Mouse (Mus musculus) neural tube, embryonic 13.5 days (tissue): ENCODE results near the gene Dnajb2. TPM values are rescaled to one million over a fixed set of nuclear protein-coding genes. Genes with fewer than 3 reads are reported as not detected.

Source experiments
- ATAC-seq: fragments of 200-750 bp; cut with Nextera tagmentation; 2 replicates; pipeline ENCODE4 v1.8.0; 2017; ENCODE audit warnings: low read depth, mild to moderate bottlenecking, moderate TSS enrichment, moderate library complexity
- H3K27ac ChIP-seq: fragments of 300-500 bp; sonication (generic); replicated peaks from 2 replicates; pipeline ENCODE4 v1.5.1; 2015; ENCODE audit warnings: moderate library complexity, mild to moderate bottlenecking, inconsistent platforms
- H3K27me3 ChIP-seq: fragments of 300-500 bp; sonication (generic); 2 replicates; pipeline ENCODE4 v1.6.1; 2015; ENCODE audit warnings: mild to moderate bottlenecking, inconsistent platforms
- H3K36me3 ChIP-seq: fragments of 300-500 bp; sonication (generic); 2 replicates; pipeline ENCODE4 v1.6.1; 2015; ENCODE audit warnings: mild to moderate bottlenecking, inconsistent platforms
- H3K4me1 ChIP-seq: fragments of 300-500 bp; sonication (generic); replicated peaks from 2 replicates; pipeline ENCODE4 v1.6.1; 2015; ENCODE audit warnings: inconsistent platforms
- H3K4me2 ChIP-seq: fragments of 300-500 bp; sonication (generic); 2 replicates; pipeline ENCODE4 v1.6.1; 2015; ENCODE audit warnings: inconsistent platforms, mild to moderate bottlenecking, moderate library complexity
- H3K4me3 ChIP-seq: fragments of 300-500 bp; sonication (generic); 2 replicates; pipeline ENCODE4 v1.5.1; 2015; ENCODE audit warnings: mild to moderate bottlenecking, inconsistent platforms
- H3K9ac ChIP-seq: fragments of 300-500 bp; sonication (generic); 2 replicates; pipeline ENCODE4 v1.6.1; 2015; ENCODE audit warnings: moderate library complexity, mild to moderate bottlenecking, inconsistent platforms
- H3K9me3 ChIP-seq: fragments of 300-500 bp; sonication (generic); 2 replicates; pipeline ENCODE4 v1.6.1; 2016; ENCODE audit warnings: inconsistent platforms
- WGBS: fragments of 180-500 bp; shearing (Covaris S2); methylation state at CpG from one replicate; pipeline ENCODE4 v1.1.7; 2015; 5-methylcytosine and 5-hydroxymethylcytosine counted together
- polyA plus RNA-seq: library from polyadenylated mRNA; unstranded; fragments of >200 nt; fragmentation: Nextera tagmentation; extraction: Ambion mirVana; gene quantifications from 2 replicates; pipeline ENCODE4 v1.2.1, GENCODE M21; 2015

Dnajb2 gene
- polyA plus RNA-seq, 1 experiment from 2014 or later, result 68.2 TPM

- H3K4me1 ChIP-seq, result peaks cover 12% of the 10 kb centered on the region
- WGBS, result 89% methylated on average over 14 of the region's 14 CpGs
- no peak overlapping the region for H3K4me3 ChIP-seq
- no peaks in the 10 kb centered on the region for H3K27me3 ChIP-seq
- peaks cover 46% of the 10 kb centered on the region for H3K36me3 ChIP-seq
- H3K9ac ChIP-seq, result no peak overlapping the region
- no peaks in the 10 kb centered on the region for H3K9me3 ChIP-seq
- ATAC-seq, result no peak
- H3K27ac ChIP-seq, result no peak overlapping the region
- no peak overlapping the region for H3K4me2 ChIP-seq
These were observed 7.2 kb downstream of the Dnajb2 start for GRCm38 (mm10) chr1:75243411-75243810.

GRCm38 (mm10) chr1:75244175-75244826, 8.1 kb downstream of the Dnajb2 start:
- WGBS, result 87% methylated on average over 12 of the region's 12 CpGs
- Histone ChIP-seq H3K36me3 (peaks cover 46% of the 10 kb centered on the region), H3K27ac (no peak overlapping the region), H3K9me3 (no peaks in the 10 kb centered on the region), H3K4me3 (no peak overlapping the region), H3K27me3 (no peaks in the 10 kb centered on the region), H3K4me2 (no peak overlapping the region), H3K4me1 (peaks cover 12% of the 10 kb centered on the region), H3K9ac (no peak overlapping the region)
- ATAC-seq, result peak; percentile 19; the same call in 1 of the 2 replicates

GRCm38 (mm10) chr1:75244836-75245235, 8.6 kb downstream of the Dnajb2 start:
- peaks cover 12% of the 10 kb centered on the region for H3K4me1 ChIP-seq
- no peaks in the 10 kb centered on the region for H3K9me3 ChIP-seq
- H3K4me2 ChIP-seq, result no peak overlapping the region
- WGBS, result 17% methylated on average over 4 of the region's 4 CpGs
- no peaks in the 10 kb centered on the region for H3K27me3 ChIP-seq
- H3K36me3 ChIP-seq, result peaks cover 41% of the 10 kb centered on the region
- no peak overlapping the region for H3K27ac ChIP-seq
- no peak overlapping the region for H3K9ac ChIP-seq
- H3K4me3 ChIP-seq, result no peak overlapping the region
- ATAC-seq, result peak; percentile 59; the same call in 1 of the 2 replicates

- WGBS, result 82% methylated on average over 16 of the region's 16 CpGs
- no peak overlapping the region for H3K27ac ChIP-seq
- H3K27me3 ChIP-seq, result peaks cover 2% of the 10 kb centered on the region; the same call in 1 of the 2 replicates
- peak overlapping the region; percentile 26; the same call in 1 of the 2 replicates for H3K9ac ChIP-seq
- peaks cover 19% of the 10 kb centered on the region for H3K36me3 ChIP-seq
- H3K4me2 ChIP-seq, result no peak overlapping the region
- H3K4me3 ChIP-seq, result no peak overlapping the region
- peaks cover 24% of the 10 kb centered on the region for H3K4me1 ChIP-seq
- H3K9me3 ChIP-seq, result no peaks in the 10 kb centered on the region
- no peak for ATAC-seq
These were observed 11.1 kb downstream of the Dnajb2 start for GRCm38 (mm10) chr1:75247071-75247930.

- no peak overlapping the region for H3K27ac ChIP-seq
- H3K27me3 ChIP-seq, result peaks cover 7% of the 10 kb centered on the region; the same call in 1 of the 2 replicates
- no peaks in the 10 kb centered on the region for H3K9me3 ChIP-seq
- peak overlapping the region; percentile 26; the same call in 1 of the 2 replicates for H3K9ac ChIP-seq
- H3K4me3 ChIP-seq, result no peak overlapping the region
- peaks cover 24% of the 10 kb centered on the region for H3K4me1 ChIP-seq
- ATAC-seq, result no peak
- H3K4me2 ChIP-seq, result no peak overlapping the region
- WGBS, result 59% methylated on average over 9 of the region's 9 CpGs
- peaks cover 11% of the 10 kb centered on the region for H3K36me3 ChIP-seq
These were observed 12.0 kb downstream of the Dnajb2 start for GRCm38 (mm10) chr1:75248041-75248772.

GRCm38 (mm10) chr1:75250498-75250897, 14.3 kb downstream of the Dnajb2 start:
- H3K9me3 ChIP-seq, result no peaks in the 10 kb centered on the region
- no peak for ATAC-seq
- H3K27ac ChIP-seq, result 0 out of 2 replicates have a peak overlapping the region, but pooled peaks have one; percentile 19
- H3K36me3 ChIP-seq, result no peaks in the 10 kb centered on the region
- H3K9ac ChIP-seq, result no peak overlapping the region
- H3K4me3 ChIP-seq, result no peak overlapping the region
- H3K4me1 ChIP-seq, result peaks cover 30% of the 10 kb centered on the region
- H3K4me2 ChIP-seq, result no peak overlapping the region
- WGBS, result 65% methylated on average over 3 of the region's 3 CpGs
- peaks cover 7% of the 10 kb centered on the region; the same call in 1 of the 2 replicates for H3K27me3 ChIP-seq

GRCm38 (mm10) chr1:75251112-75251970, 15.1 kb downstream of the Dnajb2 start:
- H3K4me3 ChIP-seq, result peak overlapping the region; percentile 25; the same call in 1 of the 2 replicates
- H3K4me1 ChIP-seq, result peaks cover 30% of the 10 kb centered on the region
- ATAC-seq, result peak; percentile 38; the same call in 1 of the 2 replicates
- 0 out of 2 replicates have a peak overlapping the region, but pooled peaks have one; percentile 23 for H3K9ac ChIP-seq
- 5% methylated on average over 21 of the region's 22 CpGs for WGBS
- H3K4me2 ChIP-seq, result peak overlapping the region; percentile 49
- H3K9me3 ChIP-seq, result no peaks in the 10 kb centered on the region
- no peak overlapping the region for H3K27ac ChIP-seq
- peaks cover 7% of the 10 kb centered on the region; the same call in 1 of the 2 replicates for H3K27me3 ChIP-seq
- H3K36me3 ChIP-seq, result no peaks in the 10 kb centered on the region

GRCm38 (mm10) chr1:75252308-75252707, 16.1 kb downstream of the Dnajb2 start:
- H3K4me1 ChIP-seq, result peaks cover 28% of the 10 kb centered on the region
- H3K4me3 ChIP-seq, result no peak overlapping the region
- H3K27me3 ChIP-seq, result peaks cover 7% of the 10 kb centered on the region; the same call in 1 of the 2 replicates
- WGBS, result 72% methylated on average over 13 of the region's 13 CpGs
- H3K9ac ChIP-seq, result no peak overlapping the region
- H3K36me3 ChIP-seq, result no peaks in the 10 kb centered on the region
- no peak overlapping the region for H3K4me2 ChIP-seq
- H3K9me3 ChIP-seq, result no peaks in the 10 kb centered on the region
- no peak overlapping the region for H3K27ac ChIP-seq
- no peak for ATAC-seq

- Histone ChIP-seq H3K4me3 (no peak overlapping the region), H3K27me3 (peaks cover 7% of the 10 kb centered on the region; the same call in 1 of the 2 replicates), H3K4me1 (peaks cover 21% of the 10 kb centered on the region), H3K9ac (no peak overlapping the region), H3K36me3 (no peaks in the 10 kb centered on the region), H3K9me3 (no peaks in the 10 kb centered on the region), H3K4me2 (no peak overlapping the region), H3K27ac (no peak overlapping the region)
- ATAC-seq, result no peak
- 80% methylated on average over 16 of the region's 16 CpGs for WGBS
These were observed 16.8 kb downstream of the Dnajb2 start for GRCm38 (mm10) chr1:75253029-75253428.

- 61% methylated on average over 16 of the region's 16 CpGs for WGBS
- Histone ChIP-seq H3K4me1 (peaks cover 18% of the 10 kb centered on the region), H3K27ac (peak overlapping the region; percentile 46; the same call in 1 of the 2 replicates), H3K27me3 (peaks cover 11% of the 10 kb centered on the region), H3K4me3 (no peak overlapping the region), H3K9me3 (no peaks in the 10 kb centered on the region), H3K4me2 (no peak overlapping the region), H3K9ac (no peak overlapping the region), H3K36me3 (no peaks in the 10 kb centered on the region)
- ATAC-seq, result no peak
These were observed 17.8 kb downstream of the Dnajb2 start for GRCm38 (mm10) chr1:75253849-75254624.
